Mouse (Mus musculus) G1E (cell line): Measurements from ENCODE around the gene Zfp322a. TPM values are rescaled to one million over a fixed set of nuclear protein-coding genes. Genes with fewer than 3 reads are reported as not detected.
"Not testable (repeated sequence)": the region's sequence is repeated elsewhere in the genome, so short reads cannot be mapped to it uniquely, and the experiment has no call there.

Source experiments
- ATAC-seq: 2 replicates; pipeline ENCODE4 v1.8.0; 2016; ENCODE audit warnings: mild to moderate bottlenecking; ENCODE audit not compliant: insufficient number of reproducible peaks, poor library complexity, low FRiP score, severe bottlenecking; ENCODE audit errors: extremely low read depth
- DNase-seq: peaks from one replicate; pipeline ENCODE4 v3.0.0; 2012; ENCODE audit warnings: low spot score
- H3K27me3 ChIP-seq: 2 replicates; pipeline ENCODE4 v1.6.1; 2012; ENCODE audit warnings: mild to moderate bottlenecking, low read length, inconsistent platforms; ENCODE audit not compliant: insufficient read depth
- H3K36me3 ChIP-seq: replicated peaks from 2 replicates; pipeline ENCODE3; 2012; ENCODE audit warnings: mild to moderate bottlenecking, inconsistent platforms
- H3K4me1 ChIP-seq: 2 replicates; pipeline ENCODE4 v1.6.1; 2012; ENCODE audit warnings: low read depth, low read length, inconsistent platforms, mixed read lengths; ENCODE audit not compliant: insufficient read depth
- H3K4me3 ChIP-seq: 2 replicates; pipeline ENCODE4 v1.5.1; 2012; ENCODE audit warnings: low read depth, mild to moderate bottlenecking, inconsistent platforms, low read length, moderate library complexity, mixed read lengths
- H3K9me3 ChIP-seq: replicated peaks from 2 replicates; pipeline ENCODE4 v1.6.1; 2012; ENCODE audit warnings: inconsistent platforms
- CTCF ChIP-seq: IDR thresholded peaks from 2 replicates; pipeline ENCODE4 v1.5.1; 2012; ENCODE audit warnings: low read depth, low read length, inconsistent platforms, mixed read lengths
- GATA1 ChIP-seq: IDR thresholded peaks from 2 replicates; pipeline ENCODE4 v1.6.1; 2012; ENCODE audit warnings: borderline replicate concordance, low read length, inconsistent platforms, mixed read lengths
- GATA2 ChIP-seq: IDR thresholded peaks from 2 replicates; pipeline ENCODE4 v1.6.1; 2012; ENCODE audit warnings: low read depth, low read length, inconsistent platforms, borderline replicate concordance
- POLR2AphosphoS5 ChIP-seq: IDR thresholded peaks from 2 replicates; pipeline ENCODE4 v1.6.1; 2012; ENCODE audit warnings: low read depth, low read length, inconsistent platforms; ENCODE audit not compliant: insufficient replicate concordance
- TAL1 ChIP-seq: conservative IDR thresholded peaks from 2 replicates; pipeline ENCODE4 v1.6.1; 2012; ENCODE audit warnings: low read depth, low read length, inconsistent platforms, mixed read lengths
- polyA plus RNA-seq: library from polyadenylated mRNA; stranded (reverse); fragments of >175 nt; gene quantifications from 2 replicates; pipeline ENCODE4 v1.2.3, GENCODE M21; 2012
- total RNA-seq, 2 experiments: library from RNA; stranded (forward) in 1 of 2; stranded (reverse) in 1 of 2; fragments of 200-1000 nt in 1 of 2; fragments of >200 nt in 1 of 2; fragmentation: Nextera tagmentation in 1 of 2; gene quantifications; 2 replicates each; pipeline ENCODE4 v1.2.3; 2014 to 2017

Zfp322a gene
- total and polyA plus RNA-seq, 3 experiments, result 1.4 to 110 (median 53.7) TPM

GRCm38 (mm10) chr13:23387548-23387947 is 18.5 kb upstream of the Zfp322a start:
- DNase-seq (no peak), ATAC-seq (no peak)
- no peaks in the 10 kb centered on the region; the same call in 1 of the 2 replicates for H3K4me1 ChIP-seq
- no peak overlapping the region for H3K4me3 ChIP-seq
- no peaks in the 10 kb centered on the region for H3K9me3 ChIP-seq
- peaks cover 12% of the 10 kb centered on the region; the same call in 1 of the 2 replicates for H3K27me3 ChIP-seq
- TF ChIP-seq TAL1 (no peak), CTCF (no peak), GATA1 (no peak), GATA2 (no peak), POLR2AphosphoS5 (no peak)
- no peaks in the 10 kb centered on the region for H3K36me3 ChIP-seq

DNA sequence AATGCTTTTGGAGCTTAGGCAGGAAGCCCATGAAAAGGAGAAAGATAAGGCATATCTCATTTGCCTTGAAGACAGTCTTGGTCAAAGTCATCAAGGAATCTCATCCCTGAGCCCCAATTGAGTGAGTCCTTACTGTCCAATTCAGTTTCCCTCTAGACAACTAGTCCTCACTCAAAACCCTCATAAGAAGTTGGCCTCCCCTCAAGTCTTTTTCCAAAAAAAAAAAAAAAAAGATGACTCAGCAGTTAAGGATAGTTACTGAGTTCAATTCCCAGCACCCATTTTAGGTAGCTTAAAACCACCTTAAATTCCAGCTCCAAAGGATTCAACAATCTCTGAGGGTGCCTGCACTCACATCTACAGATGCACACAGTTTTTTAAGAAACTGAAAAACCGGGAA is 14.1 kb upstream of the Zfp322a start:
- DNase-seq, result no peak
- ATAC-seq, result no peak
- TF ChIP-seq TAL1 (no peak), POLR2AphosphoS5 (no peak), CTCF (no peak), GATA2 (no peak), GATA1 (no peak)
- Histone ChIP-seq H3K4me1 (no peaks in the 10 kb centered on the region; the same call in 1 of the 2 replicates), H3K36me3 (no peaks in the 10 kb centered on the region), H3K4me3 (no peak overlapping the region), H3K27me3 (peaks cover 4% of the 10 kb centered on the region; the same call in 1 of the 2 replicates), H3K9me3 (no peaks in the 10 kb centered on the region)

DNA sequence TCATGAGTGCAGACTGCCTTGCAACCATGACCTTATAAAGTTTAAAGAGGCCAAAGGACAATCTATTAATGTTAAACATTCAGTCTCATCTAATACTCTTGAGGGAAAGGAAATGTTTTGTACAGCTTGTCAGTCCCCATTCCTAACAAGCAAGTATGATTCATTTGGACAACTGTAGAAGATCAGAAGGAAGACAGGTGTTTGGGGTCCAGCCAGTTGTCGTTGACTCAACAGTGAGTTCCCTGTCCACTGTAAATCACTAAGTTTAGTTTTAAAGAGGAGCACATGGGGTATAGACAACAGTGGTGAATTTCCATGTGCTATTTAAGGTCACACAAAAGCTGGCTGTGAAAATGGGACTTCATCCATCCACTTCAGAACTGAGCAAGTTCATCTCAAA is 3.4 kb upstream of the Zfp322a start:
- Histone ChIP-seq H3K36me3 (no peaks in the 10 kb centered on the region), H3K27me3 (peaks cover 6% of the 10 kb centered on the region), H3K9me3 (no peaks in the 10 kb centered on the region), H3K4me3 (no peak overlapping the region), H3K4me1 (peaks cover 7% of the 10 kb centered on the region)
- no peak for TF ChIP-seq POLR2AphosphoS5
- no peak for TF ChIP-seq GATA1
- TF ChIP-seq TAL1, result no peak
- no peak for TF ChIP-seq CTCF
- no peak for TF ChIP-seq GATA2
- no peak for DNase-seq
- no peak for ATAC-seq

DNA sequence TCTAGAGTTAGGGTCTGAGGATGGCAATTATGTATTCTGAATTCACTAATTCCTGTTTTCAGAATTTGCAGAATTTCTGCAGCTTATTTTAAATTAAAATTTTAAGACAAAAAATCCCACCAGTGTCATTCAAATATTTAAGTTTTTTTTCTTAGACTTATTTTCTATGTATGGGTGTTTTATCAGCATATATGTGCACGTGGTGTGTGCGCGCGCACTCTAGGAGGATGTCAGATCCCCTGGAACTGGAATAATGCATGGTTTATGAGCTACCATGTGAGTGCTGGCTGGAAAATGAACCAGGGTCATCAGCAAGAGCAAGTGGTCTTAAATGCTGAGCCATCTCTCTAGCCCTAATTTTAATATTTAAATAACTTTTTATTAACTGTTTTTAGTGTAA is 1.1 kb upstream of the Zfp322a start:
- Histone ChIP-seq H3K4me1 (peaks cover 21% of the 10 kb centered on the region), H3K9me3 (no peaks in the 10 kb centered on the region), H3K27me3 (peaks cover 6% of the 10 kb centered on the region), H3K36me3 (peaks cover 20% of the 10 kb centered on the region), H3K4me3 (no peak overlapping the region)
- DNase-seq, result no peak
- no peak for TF ChIP-seq POLR2AphosphoS5
- no peak for TF ChIP-seq GATA2
- no peak for TF ChIP-seq TAL1
- no peak for TF ChIP-seq CTCF
- no peak for TF ChIP-seq GATA1
- ATAC-seq, result no peak

DNA sequence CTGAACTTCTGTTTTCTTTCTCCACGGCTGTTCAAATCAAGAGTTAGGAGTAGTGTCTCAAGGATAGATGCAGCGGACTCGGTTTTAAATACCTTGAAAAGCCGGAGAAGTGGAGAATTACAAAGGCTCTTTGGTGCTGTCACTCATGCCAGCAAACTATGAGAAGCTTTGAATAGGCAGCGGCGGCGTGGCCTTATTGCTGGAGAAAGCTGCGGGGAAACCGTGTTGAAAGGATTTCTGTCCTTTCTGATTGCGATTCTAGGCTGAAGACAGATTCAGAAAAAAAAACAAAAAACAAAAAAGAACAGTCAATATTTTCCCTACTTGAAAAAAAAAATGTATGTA is 385 bp upstream of the Zfp322a start:
- H3K4me1 ChIP-seq, result peaks cover 24% of the 10 kb centered on the region
- no peaks in the 10 kb centered on the region for H3K9me3 ChIP-seq
- H3K27me3 ChIP-seq, result peaks cover 3% of the 10 kb centered on the region
- TF ChIP-seq TAL1, result no peak
- DNase-seq (no peak), ATAC-seq (0 out of 2 replicates have a peak, but pooled peaks have one; percentile 17)
- peaks cover 27% of the 10 kb centered on the region for H3K36me3 ChIP-seq
- H3K4me3 ChIP-seq, result peak overlapping the region; percentile 85

DNA sequence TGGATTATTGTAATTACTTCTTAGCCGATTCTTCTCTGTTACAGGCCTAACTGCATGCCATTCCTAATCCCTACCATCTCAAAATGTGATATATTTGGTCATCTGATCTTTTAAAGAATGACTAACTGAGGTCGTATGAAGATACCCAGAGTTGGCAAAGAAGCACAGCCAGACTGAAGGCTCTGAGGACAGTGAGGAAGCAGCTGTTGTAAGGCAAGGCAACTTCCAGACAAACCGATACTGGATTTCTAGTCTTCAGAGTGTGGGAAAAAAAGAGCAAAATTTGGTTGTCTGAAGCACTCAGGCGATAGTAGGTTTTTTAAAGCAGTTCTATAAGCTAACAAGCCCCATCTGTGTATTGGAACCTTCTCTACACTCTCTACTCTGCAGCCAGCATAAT is 7.5 kb downstream of the Zfp322a start:
- Histone ChIP-seq H3K9me3 (no peaks in the 10 kb centered on the region), H3K4me1 (peaks cover 12% of the 10 kb centered on the region; the same call in 1 of the 2 replicates), H3K27me3 (no peaks in the 10 kb centered on the region), H3K36me3 (peaks cover 88% of the 10 kb centered on the region), H3K4me3 (no peak overlapping the region)
- ATAC-seq (no peak), DNase-seq (no peak)
- TF ChIP-seq CTCF (no peak), GATA2 (no peak), TAL1 (no peak)

DNA sequence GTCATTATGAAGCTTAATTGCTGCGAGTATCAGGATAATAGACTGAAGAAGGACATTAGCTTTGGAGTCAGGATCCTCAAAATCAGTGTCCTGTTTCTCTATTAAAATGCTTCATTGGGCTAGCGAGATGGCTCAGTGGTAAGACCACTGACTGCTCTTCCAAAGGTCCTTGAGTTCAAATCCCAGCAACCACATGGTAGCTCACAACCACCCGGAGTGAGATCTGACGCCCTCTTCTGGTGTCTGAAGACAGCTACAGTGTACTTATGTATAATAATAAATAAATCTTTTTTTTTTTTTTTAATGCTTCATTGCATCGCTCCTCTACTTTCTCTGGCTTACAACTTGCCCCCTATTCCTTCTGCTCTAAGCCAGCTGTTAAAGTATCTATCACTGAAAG is 14.5 kb downstream of the Zfp322a start:
- not testable (repeated sequence) for ATAC-seq, H3K9me3 ChIP-seq, H3K27me3 ChIP-seq, H3K4me1 ChIP-seq, H3K4me3 ChIP-seq, DNase-seq
- H3K36me3 ChIP-seq, result peaks cover 47% of the 10 kb centered on the region
